Mouse (Mus musculus) C2C12 (cell line): ENCODE results near the gene Mkln1. TPM values are rescaled to one million over a fixed set of nuclear protein-coding genes. Genes with fewer than 3 reads are reported as not detected.

ENCODE experiments used
- H3K27me3 ChIP-seq: one replicate; pipeline ENCODE4 v1.6.1; 2011; ENCODE audit not compliant: control insufficient read depth, insufficient read depth, insufficient read length
- H3K36me3 ChIP-seq: one replicate; pipeline ENCODE4 v1.6.1; 2011; ENCODE audit not compliant: control insufficient read depth, insufficient read depth
- H3K4me3 ChIP-seq: one replicate; pipeline ENCODE4 v1.5.1; 2011; ENCODE audit warnings: mild to moderate bottlenecking, control low read depth; ENCODE audit not compliant: poor library complexity, insufficient read depth, severe bottlenecking
- H3K79me2 ChIP-seq: one replicate; pipeline ENCODE4 v1.6.1; 2011; ENCODE audit not compliant: control insufficient read depth, insufficient read depth
- H3K79me3 ChIP-seq: one replicate; pipeline ENCODE4 v1.6.1; 2011; ENCODE audit warnings: low read depth, control low read depth
- H3ac ChIP-seq: one replicate; pipeline ENCODE3; 2011; ENCODE audit warnings: low read depth; ENCODE audit not compliant: control insufficient read depth, insufficient read length
- CEBPB ChIP-seq: IDR thresholded peaks from one replicate; pipeline ENCODE4 v1.6.1; 2011; ENCODE audit warnings: low read depth, mild to moderate bottlenecking, control low read depth, moderate library complexity
- CTCF ChIP-seq: IDR thresholded peaks from one replicate; pipeline ENCODE4 v1.5.1; 2011; ENCODE audit not compliant: control insufficient read depth, insufficient read depth, insufficient read length
- FOSL1 ChIP-seq: IDR thresholded peaks from one replicate; pipeline ENCODE4 v1.8.0; 2011; ENCODE audit warnings: mild to moderate bottlenecking, low read length; ENCODE audit not compliant: poor library complexity, insufficient read depth, severe bottlenecking
- MAX ChIP-seq: IDR thresholded peaks from one replicate; pipeline ENCODE4 v1.6.1; 2011; ENCODE audit warnings: mild to moderate bottlenecking, control low read depth
- MYOD1 ChIP-seq: IDR thresholded peaks from one replicate; pipeline ENCODE4 v1.6.1; 2011; ENCODE audit warnings: low read depth; ENCODE audit not compliant: control insufficient read depth, insufficient read length
- MYOG ChIP-seq: IDR thresholded peaks from one replicate; pipeline ENCODE4 v1.6.1; 2011; ENCODE audit not compliant: control insufficient read depth, insufficient read length; ENCODE audit errors: extremely low read depth
- USF1 ChIP-seq: IDR thresholded peaks from one replicate; pipeline ENCODE4 v1.6.1; 2011; ENCODE audit warnings: low read depth, mild to moderate bottlenecking, control low read depth, moderate library complexity
- polyA plus RNA-seq: library from polyadenylated mRNA; unstranded; fragments of >200 nt; fragmentation: generic; extraction: Trizol; gene quantifications from one replicate; pipeline ENCODE4 v1.2.1, GENCODE M21; 2012; ENCODE audit warnings: missing spikeins

Gene Mkln1
- polyA plus RNA-seq, 1 experiment = 44.9 TPM

DNA sequence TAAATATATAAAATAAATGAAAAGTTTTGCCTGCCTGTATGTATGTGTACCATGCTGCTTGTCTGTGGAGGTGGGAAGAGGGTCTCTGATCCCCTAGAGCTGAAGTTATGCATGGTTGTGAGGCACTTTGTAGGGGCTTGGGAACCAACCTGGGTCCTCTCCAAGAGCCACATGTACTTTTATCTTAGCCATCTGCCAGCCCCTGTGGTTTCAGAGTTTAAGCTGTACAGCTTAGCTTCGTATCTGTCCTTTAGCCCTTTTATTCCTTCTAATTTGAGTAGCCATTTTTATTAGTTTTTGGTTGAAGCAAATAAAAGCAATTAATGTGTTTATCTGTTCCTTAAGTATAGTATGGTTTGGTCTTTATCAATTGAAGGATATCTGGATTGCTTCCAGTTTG lies 12.5 kb downstream of the Mkln1 start:
- Histone ChIP-seq H3ac (no peak overlapping the region), H3K79me2 (peaks cover 100% of the 10 kb centered on the region), H3K79me3 (peaks cover 88% of the 10 kb centered on the region), H3K4me3 (no peak overlapping the region), H3K36me3 (no peaks in the 10 kb centered on the region), H3K27me3 (no peaks in the 10 kb centered on the region)
- TF ChIP-seq CEBPB = no peak
- TF ChIP-seq MYOG = no peak
- no peak for TF ChIP-seq FOSL1
- no peak for TF ChIP-seq USF1
- no peak for TF ChIP-seq MAX

- no peak overlapping the region for H3K4me3 ChIP-seq
- H3K36me3 ChIP-seq = no peaks in the 10 kb centered on the region
- peaks cover 88% of the 10 kb centered on the region for H3K79me3 ChIP-seq
- TF ChIP-seq CEBPB = no peak
- no peak for TF ChIP-seq MAX
- no peak for TF ChIP-seq MYOD1
- TF ChIP-seq USF1 = no peak
- no peak for TF ChIP-seq FOSL1
- TF ChIP-seq CTCF = no peak
- TF ChIP-seq MYOG = no peak
- peaks cover 100% of the 10 kb centered on the region for H3K79me2 ChIP-seq
- H3ac ChIP-seq = no peak overlapping the region
- H3K27me3 ChIP-seq = no peaks in the 10 kb centered on the region
Observed at GRCm38 (mm10) chr6:31412487-31412886, 14.0 kb downstream of the Mkln1 start.

- H3K27me3 ChIP-seq = no peaks in the 10 kb centered on the region
- H3K36me3 ChIP-seq = no peaks in the 10 kb centered on the region
- no peak for TF ChIP-seq MAX
- no peak for TF ChIP-seq CTCF
- no peak for TF ChIP-seq FOSL1
- no peak for TF ChIP-seq CEBPB
- TF ChIP-seq MYOD1 = no peak
- no peak for TF ChIP-seq USF1
- no peak for TF ChIP-seq MYOG
Observed at GRCm38 (mm10) chr6:31413556-31413955, 15.0 kb downstream of the Mkln1 start.

DNA sequence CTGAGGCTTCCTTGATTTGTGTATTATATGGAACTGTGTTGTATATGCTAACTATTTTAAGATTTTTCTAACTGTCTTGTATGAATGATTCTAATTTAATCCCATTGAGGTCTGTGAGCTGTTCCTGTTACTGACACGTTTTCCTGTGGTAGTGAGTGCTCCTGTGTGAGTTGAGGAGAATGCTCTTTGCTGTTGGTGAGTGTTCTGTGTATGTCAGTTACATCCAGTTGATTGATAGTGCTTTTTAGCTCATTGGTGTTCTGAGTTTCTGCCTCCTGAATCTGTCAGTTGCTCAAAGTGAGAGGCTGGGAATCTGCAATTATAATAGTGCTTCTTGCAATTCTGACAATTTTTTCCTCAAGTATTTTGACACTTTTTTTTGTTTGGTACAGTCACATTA lies 15.8 kb downstream of the Mkln1 start:
- Histone ChIP-seq H3ac (no peak overlapping the region), H3K36me3 (no peaks in the 10 kb centered on the region), H3K27me3 (no peaks in the 10 kb centered on the region), H3K4me3 (no peak overlapping the region), H3K79me3 (peaks cover 86% of the 10 kb centered on the region), H3K79me2 (peaks cover 100% of the 10 kb centered on the region)
- TF ChIP-seq FOSL1 (no peak), MYOD1 (no peak), CTCF (no peak), CEBPB (no peak), USF1 (no peak), MYOG (no peak), MAX (no peak)

More at GRCm38 (mm10) chr6:31413556-31413955, 15.0 kb downstream of the Mkln1 start:
- Histone ChIP-seq H3ac (no peak overlapping the region), H3K79me3 (peaks cover 87% of the 10 kb centered on the region), H3K4me3 (no peak overlapping the region), H3K79me2 (peaks cover 100% of the 10 kb centered on the region)

- H3K79me2 ChIP-seq = peaks cover 10% of the 10 kb centered on the region
- no peak overlapping the region for H3K4me3 ChIP-seq
- peaks cover 4% of the 10 kb centered on the region for H3K36me3 ChIP-seq
- H3ac ChIP-seq = no peak overlapping the region
- H3K27me3 ChIP-seq = no peaks in the 10 kb centered on the region
- H3K79me3 ChIP-seq = peaks cover 3% of the 10 kb centered on the region
- TF ChIP-seq USF1 (no peak), FOSL1 (no peak), MAX (no peak), CEBPB (no peak), MYOD1 (no peak), CTCF (no peak), MYOG (no peak)
Observed at GRCm38 (mm10) chr6:31425428-31425827, 26.9 kb downstream of the Mkln1 start.

DNA sequence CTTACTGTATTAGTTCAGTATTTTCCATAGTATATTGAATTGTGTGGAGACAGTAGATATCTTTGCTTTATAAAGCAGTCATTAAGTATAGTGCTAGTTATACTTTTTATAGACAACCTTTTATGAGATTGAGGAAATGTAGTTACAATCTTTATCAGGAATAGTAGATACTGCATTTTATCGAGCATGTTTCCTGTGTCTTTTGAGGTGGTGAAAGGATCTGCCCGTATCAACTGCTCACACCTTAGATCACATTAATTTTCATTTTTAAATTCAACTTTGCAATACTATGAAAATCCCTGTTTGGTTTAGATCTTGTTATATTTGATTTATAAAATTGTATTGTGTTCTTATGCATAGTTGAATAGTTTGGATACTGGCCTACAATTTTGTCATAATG lies 38.7 kb downstream of the Mkln1 start:
- Histone ChIP-seq H3K79me2 (no peaks in the 10 kb centered on the region), H3ac (no peak overlapping the region), H3K36me3 (peaks cover 37% of the 10 kb centered on the region), H3K4me3 (no peak overlapping the region), H3K79me3 (no peaks in the 10 kb centered on the region), H3K27me3 (no peaks in the 10 kb centered on the region)
- TF ChIP-seq CTCF (no peak), MYOG (no peak), MYOD1 (no peak), USF1 (no peak), FOSL1 (no peak), MAX (no peak), CEBPB (no peak)
